Mouse (Mus musculus) adipocyte (in vitro differentiated cells): ENCODE results near the gene Dlx2.
A peak's percentile ranks its signal among the peaks of the same experiment; 100 is the strongest.

ENCODE experiments used
- DNase-seq: peaks from one replicate; pipeline ENCODE4 v3.0.0-alpha.2; 2016; ENCODE audit warnings: low spot score

Gene Dlx2

GRCm38 (mm10) chr2:71540611-71541417 lies 5.7 kb downstream of the Dlx2 start:
- DNase-seq: peak; percentile 26

GRCm38 (mm10) chr2:71534242-71535052 lies 12.1 kb downstream of the Dlx2 start:
- peak; percentile 48 for DNase-seq

GRCm38 (mm10) chr2:71533094-71533493 lies 13.5 kb downstream of the Dlx2 start:
- no peak for DNase-seq

GRCm38 (mm10) chr2:71531990-71532970 lies 14.3 kb downstream of the Dlx2 start:
- DNase-seq: no peak

GRCm38 (mm10) chr2:71531124-71531590 lies 15.4 kb downstream of the Dlx2 start:
- DNase-seq: no peak

GRCm38 (mm10) chr2:71530391-71531123 lies 16.0 kb downstream of the Dlx2 start:
- no peak for DNase-seq

GRCm38 (mm10) chr2:71529511-71530351 lies 16.8 kb downstream of the Dlx2 start:
- peak; percentile 92 for DNase-seq

- DNase-seq: peak; percentile 16
Observed at GRCm38 (mm10) chr2:71528714-71529510, 17.6 kb downstream of the Dlx2 start.

GRCm38 (mm10) chr2:71528014-71528713 lies 18.4 kb downstream of the Dlx2 start, which contains the start of gene Dlx1:
Gene Dlx1 (plus strand): TSS chr2:71528113.
- no peak for DNase-seq

- no peak for DNase-seq
Observed at GRCm38 (mm10) chr2:71527323-71528013, 19.1 kb downstream of the Dlx2 start.

GRCm38 (mm10) chr2:71526595-71527322 lies 19.8 kb downstream of the Dlx2 start:
- DNase-seq: no peak

GRCm38 (mm10) chr2:71524763-71525162 lies 21.8 kb downstream of the Dlx2 start:
- DNase-seq: no peak

GRCm38 (mm10) chr2:71523431-71523830 lies 23.1 kb downstream of the Dlx2 start:
- DNase-seq: no peak

GRCm38 (mm10) chr2:71522871-71523270 lies 23.7 kb downstream of the Dlx2 start:
- no peak for DNase-seq

- no peak for DNase-seq
Observed at GRCm38 (mm10) chr2:71517466-71518099, 29.0 kb downstream of the Dlx2 start.

GRCm38 (mm10) chr2:71516995-71517394 lies 29.6 kb downstream of the Dlx2 start:
- no peak for DNase-seq

GRCm38 (mm10) chr2:71512326-71512725 lies 34.2 kb downstream of the Dlx2 start:
- DNase-seq: no peak
